Mouse (Mus musculus) cortical plate, adult 2 months (tissue): Measurements from ENCODE around the gene Rac1.

ENCODE experiments used
- CTCF ChIP-seq: fragments of 200-500 bp; IDR thresholded peaks from 2 replicates; pipeline ENCODE4 v1.5.1; 2011; ENCODE audit warnings: mild to moderate bottlenecking, control low read depth, low read length; ENCODE audit not compliant: insufficient read depth; ENCODE audit errors: extremely low read depth
- POLR2A ChIP-seq: fragments of 200-500 bp; IDR thresholded peaks from 2 replicates; pipeline ENCODE4 v1.6.1; 2011; ENCODE audit warnings: mild to moderate bottlenecking, low read length, control low read depth; ENCODE audit not compliant: insufficient read depth; ENCODE audit errors: extremely low read depth

- no peak for TF ChIP-seq POLR2A
- TF ChIP-seq CTCF = no peak
Measured at GRCm38 (mm10) chr5:143512305-143512704, 15.5 kb downstream of the Rac1 start.
